Mouse (Mus musculus) lung, adult 2 months (tissue): ENCODE results near the gene Slc10a1. TPM values are rescaled to one million over a fixed set of nuclear protein-coding genes. Genes with fewer than 3 reads are reported as not detected.

ENCODE experiments used
- DNase-seq: peaks from one replicate; pipeline ENCODE4 v3.0.0; 2022
- H3K4me1 ChIP-seq: fragments of 200-500 bp; 2 replicates; pipeline ENCODE4 v1.6.1; 2011; ENCODE audit warnings: low read length; ENCODE audit not compliant: control insufficient read depth, insufficient read depth
- H3K4me3 ChIP-seq: fragments of 200-500 bp; replicated peaks from 2 replicates; pipeline ENCODE3; 2011; ENCODE audit warnings: low read depth, mild to moderate bottlenecking, control low read depth, low read length; ENCODE audit errors: extremely low read depth
- CTCF ChIP-seq: fragments of 200-500 bp; IDR thresholded peaks from 2 replicates; pipeline ENCODE4 v1.5.1; 2011; ENCODE audit warnings: mild to moderate bottlenecking, low read length, control low read depth; ENCODE audit not compliant: insufficient read depth
- POLR2A ChIP-seq: fragments of 200-500 bp; IDR thresholded peaks from 2 replicates; pipeline ENCODE4 v1.6.1; 2011; ENCODE audit warnings: low read depth, mild to moderate bottlenecking, control low read depth, low read length, borderline replicate concordance; ENCODE audit errors: extremely low read depth
- WGBS: fragments of 180-500 bp; shearing (Covaris S2); methylation state at CpG from one replicate; pipeline ENCODE4 v1.1.7; 2018; 5-methylcytosine and 5-hydroxymethylcytosine counted together
- polyA plus RNA-seq: library from polyadenylated mRNA; depleted of rRNA; stranded (reverse); fragments of >200 nt; gene quantifications from 2 replicates; pipeline ENCODE4 v1.2.3, GENCODE M21; 2012

Gene Slc10a1
- polyA plus RNA-seq, 1 experiment: 0.50 TPM

DNA sequence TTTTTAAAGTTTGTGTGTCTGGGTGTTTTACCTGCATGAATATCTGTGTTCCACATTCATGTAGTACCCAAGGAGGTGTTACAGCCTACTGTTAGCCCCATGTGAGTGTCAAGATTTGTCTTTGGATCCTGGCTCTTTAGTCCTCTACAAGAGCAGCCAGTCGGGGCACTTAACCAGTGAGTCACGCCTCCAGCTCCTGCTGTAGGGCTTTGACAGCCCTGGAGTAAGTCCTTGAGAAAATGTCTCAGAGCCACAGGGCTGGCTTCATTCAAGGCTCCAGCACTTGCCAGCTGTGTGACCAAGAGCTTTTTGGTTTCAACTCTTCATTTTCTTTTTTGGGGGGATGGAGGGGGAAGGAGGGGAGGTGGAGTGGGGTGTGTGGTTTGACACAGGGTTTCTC lies 31.8 kb downstream of the Slc10a1 start:
- WGBS: 56% methylated on average over 2 of the region's 2 CpGs
- Histone ChIP-seq H3K4me1 (peaks cover 4% of the 10 kb centered on the region; the same call in 1 of the 2 replicates), H3K4me3 (no peak overlapping the region)
- TF ChIP-seq CTCF (no peak), POLR2A (no peak)
- DNase-seq: no peak

GRCm38 (mm10) chr12:80932865-80933264 lies 35.6 kb downstream of the Slc10a1 start:
- no peak for DNase-seq
- peaks cover 2% of the 10 kb centered on the region; the same call in 1 of the 2 replicates for H3K4me1 ChIP-seq
- no peak for TF ChIP-seq CTCF
- TF ChIP-seq POLR2A: no peak
- no peak overlapping the region for H3K4me3 ChIP-seq
- WGBS: 79% methylated on average over 1 of the region's 1 CpGs

- Histone ChIP-seq H3K4me3 (no peak overlapping the region), H3K4me1 (no peaks in the 10 kb centered on the region)
- DNase-seq: no peak
- WGBS: 80% methylated on average over 3 of the region's 3 CpGs
- TF ChIP-seq CTCF: no peak
Observed at GRCm38 (mm10) chr12:80931402-80932140, 36.9 kb downstream of the Slc10a1 start.

DNA sequence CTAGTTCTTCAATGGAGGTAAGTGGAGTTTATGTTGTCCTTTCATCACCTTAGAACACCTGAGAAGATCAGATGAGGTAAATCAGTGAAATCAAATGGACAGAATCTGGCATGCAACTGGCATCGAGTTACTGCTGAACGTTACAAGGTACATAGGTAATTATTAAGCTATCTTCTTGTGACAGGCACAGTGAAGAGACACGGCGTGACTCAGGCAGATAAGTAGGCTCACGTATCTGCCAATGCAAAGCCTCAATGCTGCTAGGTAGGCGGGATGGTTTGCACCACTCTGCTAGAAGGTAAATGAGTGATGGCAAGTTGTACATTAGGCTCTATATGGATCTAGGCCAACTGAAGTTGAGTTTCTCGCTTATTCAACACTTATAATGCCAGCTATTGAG lies 38.4 kb downstream of the Slc10a1 start:
- no peaks in the 10 kb centered on the region for H3K4me1 ChIP-seq
- TF ChIP-seq POLR2A (no peak), CTCF (no peak)
- 79% methylated on average over 7 of the region's 7 CpGs for WGBS
- DNase-seq: no peak
- H3K4me3 ChIP-seq: no peak overlapping the region

DNA sequence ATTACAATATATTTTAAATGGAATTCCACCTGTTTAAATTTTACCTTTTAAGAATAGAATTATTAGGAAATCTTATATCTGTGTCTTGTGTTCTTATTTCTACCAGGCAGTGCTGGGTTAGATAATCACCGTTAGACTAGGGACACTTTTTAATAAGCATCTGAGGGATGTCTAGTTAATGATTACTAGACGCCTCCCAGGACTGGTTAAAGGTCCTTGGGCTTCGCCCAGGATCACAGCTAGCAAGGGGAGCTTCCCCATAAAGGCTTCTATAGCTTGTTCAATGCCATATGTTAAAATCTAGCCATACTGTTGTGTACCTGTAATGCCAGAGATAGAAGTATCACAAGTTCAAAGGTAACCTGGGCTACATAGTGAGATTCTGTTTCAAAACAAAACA lies 39.6 kb downstream of the Slc10a1 start:
- DNase-seq: no peak
- Histone ChIP-seq H3K4me3 (no peak overlapping the region), H3K4me1 (peaks cover 4% of the 10 kb centered on the region)
- TF ChIP-seq POLR2A: no peak
- TF ChIP-seq CTCF: no peak
- WGBS: 84% methylated on average over 3 of the region's 3 CpGs

GRCm38 (mm10) chr12:80927518-80927917 lies 41.0 kb downstream of the Slc10a1 start:
- TF ChIP-seq POLR2A: no peak
- TF ChIP-seq CTCF: no peak
- no peak overlapping the region for H3K4me3 ChIP-seq
- no peak for DNase-seq
- peaks cover 7% of the 10 kb centered on the region for H3K4me1 ChIP-seq
- WGBS: 74% methylated on average over 1 of the region's 1 CpGs

GRCm38 (mm10) chr12:80926550-80926949 lies 42.0 kb downstream of the Slc10a1 start:
- DNase-seq: no peak
- H3K4me1 ChIP-seq: peaks cover 7% of the 10 kb centered on the region
- WGBS: 90% methylated on average over 4 of the region's 4 CpGs
- TF ChIP-seq CTCF (no peak), POLR2A (no peak)
- H3K4me3 ChIP-seq: no peak overlapping the region

DNA sequence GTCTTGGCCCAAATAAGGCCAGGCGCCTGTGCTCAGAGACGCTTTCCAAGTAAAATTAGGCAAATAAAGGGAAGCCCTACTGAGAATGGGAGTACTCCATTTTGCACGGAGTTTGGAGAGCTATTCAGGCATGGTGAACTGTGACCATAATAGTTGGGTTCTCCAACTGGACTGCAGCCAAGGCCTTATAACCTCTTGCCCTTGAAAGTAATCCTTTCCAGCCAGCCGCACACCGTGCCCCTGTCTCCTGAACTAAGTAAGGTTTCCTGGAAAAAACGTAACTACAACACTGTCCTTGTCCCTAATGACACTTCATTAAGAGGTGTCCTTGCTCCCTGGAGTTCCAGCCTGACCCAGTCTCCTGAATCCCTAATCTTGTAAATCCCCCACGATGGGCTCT lies 42.6 kb downstream of the Slc10a1 start:
- 48% methylated on average over 7 of the region's 7 CpGs for WGBS
- Histone ChIP-seq H3K4me3 (no peak overlapping the region), H3K4me1 (peaks cover 7% of the 10 kb centered on the region)
- no peak for DNase-seq
- TF ChIP-seq CTCF (no peak), POLR2A (no peak)

DNA sequence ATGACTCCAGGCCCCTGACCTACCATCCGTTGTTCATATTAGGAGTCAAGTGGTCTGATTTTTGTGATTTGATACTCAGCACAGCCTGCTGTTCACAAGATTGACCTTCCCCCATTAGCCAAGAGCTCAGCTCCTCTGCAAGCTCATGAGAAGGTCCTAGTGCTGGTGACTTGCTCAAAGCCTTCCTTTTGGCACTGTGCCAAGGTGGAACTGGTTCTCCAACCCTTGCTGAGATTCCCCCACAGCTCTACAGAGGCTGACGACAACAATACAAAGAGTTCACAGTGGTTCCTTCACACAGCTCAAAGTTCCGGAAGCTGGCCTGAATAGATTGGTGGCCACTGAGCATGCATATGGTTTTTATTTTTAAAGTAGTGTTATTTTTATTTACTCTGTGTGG lies 44.3 kb downstream of the Slc10a1 start:
- peaks cover 7% of the 10 kb centered on the region for H3K4me1 ChIP-seq
- H3K4me3 ChIP-seq: no peak overlapping the region
- peak; percentile 45 for DNase-seq
- no peak for TF ChIP-seq POLR2A
- no peak for TF ChIP-seq CTCF
- WGBS: 56% methylated on average over 3 of the region's 3 CpGs

DNA sequence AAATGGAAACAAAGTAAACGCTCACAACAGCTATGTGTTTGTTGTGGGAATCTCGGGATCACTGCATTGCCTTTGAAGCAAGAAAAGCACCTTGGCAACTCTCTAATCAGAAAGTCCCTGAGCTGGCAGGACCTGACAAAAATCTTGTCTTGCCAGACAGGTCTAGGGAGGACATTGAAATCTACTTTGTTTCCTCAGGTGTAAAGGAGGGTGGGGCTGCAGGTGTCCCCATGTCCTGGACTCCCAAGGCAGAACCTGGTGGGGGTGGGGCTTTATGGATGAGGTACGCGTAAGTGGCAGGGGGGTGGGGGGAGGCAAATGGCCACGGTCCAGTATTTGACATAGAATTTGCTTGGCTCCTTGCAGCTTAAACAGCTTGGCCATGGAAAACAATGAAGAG lies 44.9 kb downstream of the Slc10a1 start:
- DNase-seq: no peak
- 53% methylated on average over 5 of the region's 5 CpGs for WGBS
- Histone ChIP-seq H3K4me3 (peak overlapping the region; percentile 16), H3K4me1 (peaks cover 7% of the 10 kb centered on the region)
- no peak for TF ChIP-seq POLR2A
- TF ChIP-seq CTCF: no peak

DNA sequence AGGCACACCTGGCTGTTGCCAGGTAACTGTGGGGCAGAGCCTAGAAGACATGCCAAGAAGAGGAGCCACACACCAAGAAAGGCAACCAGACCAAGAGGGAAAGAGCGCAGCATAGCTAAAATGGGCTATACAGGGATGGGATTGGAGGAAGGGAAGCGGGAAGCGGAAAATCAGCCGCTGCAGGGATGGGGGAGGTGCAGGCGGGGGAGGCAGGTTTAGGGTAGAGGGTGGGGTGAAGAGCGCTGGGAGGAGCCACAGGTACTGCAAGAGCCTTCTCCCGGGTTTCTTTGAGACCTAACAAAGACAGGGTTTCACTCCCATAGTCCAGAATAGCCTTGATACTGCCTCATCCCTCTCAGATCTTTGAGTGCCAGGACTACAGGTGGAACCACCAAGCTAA lies 45.6 kb downstream of the Slc10a1 start:
- no peak for TF ChIP-seq CTCF
- no peak for TF ChIP-seq POLR2A
- H3K4me3 ChIP-seq: no peak overlapping the region
- peaks cover 7% of the 10 kb centered on the region for H3K4me1 ChIP-seq
- WGBS: 12% methylated on average over 7 of the region's 7 CpGs
- peak; percentile 31 for DNase-seq
